Mouse (Mus musculus) left cerebral cortex, postnatal 10 days (tissue): ENCODE results near the gene Dnajb4. TPM values are rescaled to one million over a fixed set of nuclear protein-coding genes. Genes with fewer than 3 reads are reported as not detected.

ENCODE experiments used
- DNase-seq, 2 experiments: peaks; one replicate each; pipeline ENCODE4 v3.0.0; 2021 to 2022; ENCODE audit warnings: low spot score in 2 of 2, mixed read lengths in 1 of 2; ENCODE audit errors: extremely low spot score in 1 of 2
- intact Hi-C: fragments of 180-260 bp; cut with DNase I; formaldehyde crosslinking; loops from one replicate; pipeline ENCODE4 v1.15.1; 2025
- total RNA-seq, 2 experiments: library from RNA; stranded (reverse); gene quantifications; 2 replicates each; pipeline ENCODE4 v1.2.3; 2021

Gene Dnajb4
- total RNA-seq, 2 experiments from 2014 or later: 47.4 to 51.2 TPM

DNA sequence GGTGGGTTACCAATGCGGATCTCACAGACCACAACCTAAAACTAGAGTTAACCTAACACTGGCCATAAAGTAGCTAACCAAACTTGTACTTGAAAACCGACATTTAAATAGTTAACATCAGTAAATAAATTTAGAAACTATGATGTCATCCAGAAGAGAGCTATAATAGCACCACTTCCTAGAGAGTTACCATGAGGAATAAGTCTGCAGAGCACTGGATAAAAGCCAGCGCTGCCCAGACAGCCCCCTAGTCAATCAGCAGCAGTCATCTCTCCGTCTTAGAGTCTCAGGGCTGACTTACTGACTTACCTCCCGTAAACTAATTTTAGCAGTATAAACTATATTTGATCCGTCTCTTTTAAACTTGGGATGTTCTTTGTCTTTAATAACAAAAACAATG lies 24.0 kb downstream of the Dnajb4 start:
- intact Hi-C loops: no loop called here
- DNase-seq: no peak

DNA sequence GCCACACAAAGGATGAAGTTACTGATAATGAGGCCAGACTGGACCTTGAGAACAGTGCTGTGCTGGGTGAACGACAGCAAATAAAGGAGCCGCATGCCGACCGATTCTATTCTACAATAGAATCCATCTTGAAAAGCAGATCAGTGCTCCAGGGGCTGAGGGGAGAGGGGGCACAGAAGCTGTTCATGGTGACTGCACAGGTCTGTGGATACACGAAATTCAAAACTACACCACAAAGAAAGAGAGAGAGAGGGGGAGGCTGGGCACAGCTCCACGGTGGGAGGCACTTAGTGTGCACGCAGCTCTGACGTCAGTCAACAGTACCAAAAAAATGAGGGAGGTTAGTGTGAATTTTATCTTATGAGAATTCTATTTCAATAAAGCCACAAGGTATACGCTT lies 26.6 kb downstream of the Dnajb4 start:
- intact Hi-C loops: no loop called here
- no peak for DNase-seq

DNA sequence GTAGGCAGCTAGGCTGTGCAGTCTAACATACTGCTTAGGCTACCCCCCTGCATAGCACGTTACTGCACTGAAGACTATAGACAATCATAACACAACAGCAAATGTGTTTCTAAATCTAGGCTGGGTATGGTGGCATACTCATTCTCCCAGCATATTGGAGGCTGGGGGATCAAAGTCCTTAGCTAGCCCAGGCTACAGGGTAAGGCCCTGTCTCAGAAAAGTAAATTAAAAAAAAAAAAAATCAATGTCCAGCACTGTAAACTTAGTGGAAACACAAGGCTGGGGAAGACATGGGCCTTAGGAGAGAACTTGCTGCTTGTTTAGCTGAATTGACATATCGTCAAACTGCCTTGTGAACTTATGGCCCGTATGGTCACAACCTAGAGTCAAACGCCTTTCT lies 29.5 kb downstream of the Dnajb4 start:
- intact Hi-C loops: no loop called here
- no peak for DNase-seq

DNA sequence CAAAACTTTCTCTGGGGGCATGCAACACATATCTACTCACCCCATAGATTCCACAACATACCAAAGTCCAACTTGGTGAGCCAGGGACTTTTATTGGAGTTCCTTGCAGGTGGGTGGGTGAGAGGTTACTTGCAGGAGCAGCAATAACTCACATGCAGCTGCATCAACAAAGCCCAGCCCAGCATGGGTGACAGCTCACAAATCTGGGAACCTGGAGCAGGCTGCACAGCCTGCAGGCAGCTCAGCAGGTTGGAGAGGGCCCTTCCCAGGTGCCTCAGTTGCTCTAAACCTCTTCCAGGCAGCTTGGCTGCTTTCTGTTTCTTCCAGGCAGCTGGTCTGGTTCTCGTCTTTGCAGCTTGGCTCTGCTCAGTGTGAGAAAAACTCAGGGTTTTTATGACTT lies 30.8 kb downstream of the Dnajb4 start:
- intact Hi-C loops: no loop called here
- no peak for DNase-seq

DNA sequence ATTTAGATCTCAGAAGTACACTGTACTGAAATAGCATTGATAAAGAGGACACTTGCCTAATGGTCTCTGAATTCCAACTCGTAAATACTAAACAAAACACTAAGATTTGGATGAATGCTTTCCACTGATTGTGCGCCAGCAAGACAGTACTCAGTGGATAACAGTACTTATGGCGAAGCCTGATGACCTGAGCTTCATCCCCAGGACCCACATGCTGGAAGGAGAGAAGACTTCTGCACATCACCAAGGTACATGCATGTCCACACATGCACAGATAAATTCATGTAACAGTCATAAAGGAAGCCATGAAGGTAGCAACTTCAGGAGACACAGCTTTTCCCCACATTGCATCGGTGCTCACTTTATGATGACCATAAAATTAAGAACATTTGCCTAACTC lies 31.3 kb downstream of the Dnajb4 start:
- intact Hi-C loops: no loop called here
- no peak for DNase-seq

DNA sequence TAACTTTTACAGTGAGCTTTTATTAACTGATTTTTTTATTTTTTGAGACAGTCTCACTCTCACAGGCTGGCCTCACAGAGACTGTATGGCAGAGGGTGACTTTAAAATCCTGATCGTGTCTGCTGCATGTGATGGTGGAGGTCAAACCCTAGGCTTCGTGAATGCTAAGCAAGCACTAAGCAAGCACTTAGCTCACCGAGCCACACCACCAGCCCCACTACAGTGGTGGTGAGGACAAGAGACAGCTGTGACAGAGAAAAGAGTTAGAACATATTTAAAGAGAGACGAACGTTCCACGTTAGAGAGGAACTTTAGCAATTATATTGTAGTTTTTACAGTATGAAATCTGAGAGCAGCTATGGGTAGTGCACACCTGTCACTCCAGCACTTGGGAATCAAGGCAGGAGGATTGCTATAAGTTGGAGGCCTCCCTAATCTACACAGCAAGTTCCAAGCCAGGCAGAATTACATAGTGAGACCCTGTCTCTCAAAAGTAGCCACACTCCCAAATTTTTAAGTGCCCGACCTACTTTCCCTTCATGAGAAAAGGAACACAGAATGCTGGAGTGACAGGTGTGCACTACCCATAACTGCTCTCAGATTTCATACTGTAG lies 37.7 kb downstream of the Dnajb4 start:
- intact Hi-C loops: no loop called here
- DNase-seq: no peak

DNA sequence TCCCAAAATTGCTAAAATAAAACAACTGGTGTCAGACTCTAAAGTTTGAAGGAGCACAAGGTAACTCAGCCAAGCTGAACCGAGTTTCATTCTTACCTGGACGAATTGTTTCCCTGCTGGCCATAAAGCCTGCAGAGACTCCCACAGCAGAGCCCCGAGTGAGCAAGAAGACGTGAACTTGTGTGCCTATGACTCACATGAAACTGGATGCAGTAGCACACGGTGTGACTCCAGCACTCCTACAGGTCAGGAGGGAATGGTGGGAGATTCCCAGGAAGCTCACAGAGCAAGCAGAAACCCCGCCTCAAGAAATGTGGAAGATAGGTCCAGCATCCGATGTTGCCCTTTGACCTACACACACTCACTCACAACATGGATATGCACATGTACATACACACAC lies 38.2 kb downstream of the Dnajb4 start:
- intact Hi-C loops: no loop called here
- no peak for DNase-seq

DNA sequence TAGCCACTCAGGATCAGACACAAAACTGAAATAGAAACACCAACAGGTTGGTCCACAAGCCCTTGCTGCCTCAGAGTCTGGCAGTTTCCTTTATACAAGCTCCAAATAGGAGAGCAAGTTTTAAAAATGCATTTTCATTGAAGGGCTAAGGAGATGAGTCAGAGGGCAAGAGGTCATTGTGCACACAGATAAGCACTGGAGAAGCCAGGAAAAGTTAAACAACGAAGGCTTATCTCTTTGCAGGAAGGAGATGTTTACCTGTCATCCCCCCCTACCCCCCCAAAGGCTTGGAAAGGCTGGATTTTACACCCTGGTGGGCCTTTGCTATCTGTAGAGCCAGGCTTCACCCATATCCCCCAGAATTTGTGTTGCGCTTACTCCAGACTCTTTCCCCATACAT lies 38.9 kb downstream of the Dnajb4 start:
- intact Hi-C loops: no loop called here
- DNase-seq: no peak

DNA sequence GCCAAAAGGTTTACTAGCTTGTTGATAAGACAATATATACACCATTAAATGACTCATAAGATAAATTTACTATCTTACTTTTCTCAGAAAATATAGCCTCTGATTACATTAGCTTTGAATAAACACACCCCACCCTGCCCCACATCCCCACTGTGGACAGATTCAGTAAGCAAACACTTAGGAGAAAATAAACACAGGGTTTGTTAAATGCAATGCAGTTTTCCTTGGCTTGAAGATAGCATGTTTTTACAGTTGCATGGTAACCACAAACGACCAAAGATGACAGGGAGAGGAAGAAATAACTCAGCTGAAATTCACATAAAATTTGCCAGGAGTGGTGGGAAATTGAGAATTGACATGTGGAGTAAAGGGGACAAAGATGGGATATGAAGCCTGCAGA lies 39.7 kb downstream of the Dnajb4 start:
- intact Hi-C loops: no loop called here
- DNase-seq: no peak

DNA sequence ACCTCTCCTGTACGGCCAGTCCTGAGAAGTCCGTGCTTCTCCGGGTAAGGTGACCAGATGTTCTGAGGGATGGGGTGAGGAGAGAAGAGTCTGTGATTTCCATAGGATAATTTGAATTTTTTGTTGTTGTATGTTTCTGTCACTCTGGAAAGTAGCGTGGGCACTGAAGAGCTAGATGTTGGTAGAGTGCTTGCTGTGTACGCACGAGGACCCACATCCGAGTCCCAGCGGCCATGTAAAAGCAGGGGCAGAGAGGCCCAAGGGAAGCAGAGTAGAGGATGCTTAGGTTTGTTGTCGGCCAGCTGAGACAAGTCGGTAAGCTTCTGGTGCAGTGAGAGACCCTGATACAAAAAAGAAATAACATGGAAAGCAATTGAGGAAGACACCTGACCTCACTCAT lies 42.1 kb downstream of the Dnajb4 start:
- intact Hi-C loops: no loop called here
- no peak for DNase-seq

DNA sequence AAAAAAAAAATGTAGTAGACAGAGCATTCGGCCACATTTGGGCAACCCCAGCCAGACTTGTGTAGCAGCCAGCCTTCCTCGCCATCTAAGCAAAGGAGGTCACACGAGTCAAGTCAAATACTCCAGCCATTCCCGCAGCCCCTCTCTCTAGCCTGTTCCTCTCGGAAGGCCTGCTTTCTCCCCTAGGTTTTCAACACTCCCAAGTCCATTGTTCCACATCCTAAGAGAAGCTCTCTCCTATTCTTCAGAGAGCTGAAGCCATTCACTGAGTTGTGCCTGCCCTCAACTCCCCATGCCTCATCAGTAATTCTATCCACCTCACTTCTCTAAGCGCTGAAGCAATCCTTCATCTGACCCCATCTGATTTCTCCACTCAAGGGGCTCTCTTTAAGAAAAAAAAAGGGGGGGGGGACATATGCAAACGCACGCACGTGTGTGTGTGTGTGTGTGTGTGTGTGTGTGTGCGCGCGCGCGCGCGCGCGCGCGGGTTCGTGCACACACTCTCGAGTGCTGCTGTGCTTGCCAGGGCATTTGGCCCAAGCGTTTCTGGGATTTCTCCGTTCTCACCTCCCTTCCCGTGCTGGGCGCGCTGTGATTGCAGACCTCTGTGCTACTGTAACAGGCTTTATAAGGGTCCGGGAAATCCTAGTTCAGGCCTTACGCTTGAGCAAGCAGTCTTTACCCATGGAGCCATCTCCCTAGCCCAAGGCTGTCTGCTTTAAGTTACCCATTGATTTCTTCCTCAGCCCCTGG lies 43.2 kb downstream of the Dnajb4 start:
- no peak for DNase-seq
- intact Hi-C loops: no loop called here

DNA sequence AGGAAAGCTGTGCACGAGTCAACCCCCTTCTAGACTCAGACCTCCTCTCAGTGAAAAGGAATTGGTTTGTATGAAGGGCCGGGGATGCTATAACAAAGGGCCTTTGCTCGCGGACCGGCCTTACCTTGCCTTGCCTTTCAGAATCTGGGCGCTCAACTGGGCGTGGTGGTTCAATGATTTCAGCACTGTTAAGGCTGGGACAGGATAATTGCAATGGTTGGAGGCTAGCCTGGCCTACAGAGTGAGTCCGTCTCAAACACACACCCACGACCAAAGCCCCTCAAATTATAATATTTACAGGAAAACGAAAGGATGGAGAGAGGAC lies 44.0 kb downstream of the Dnajb4 start, which contains the start of gene Gipc2:
Gene Gipc2, minus strand, starts transcription at position 132 of the 325 bp plus-strand sequence.
- DNase-seq: no peak
- intact Hi-C loops: no loop called here

DNA sequence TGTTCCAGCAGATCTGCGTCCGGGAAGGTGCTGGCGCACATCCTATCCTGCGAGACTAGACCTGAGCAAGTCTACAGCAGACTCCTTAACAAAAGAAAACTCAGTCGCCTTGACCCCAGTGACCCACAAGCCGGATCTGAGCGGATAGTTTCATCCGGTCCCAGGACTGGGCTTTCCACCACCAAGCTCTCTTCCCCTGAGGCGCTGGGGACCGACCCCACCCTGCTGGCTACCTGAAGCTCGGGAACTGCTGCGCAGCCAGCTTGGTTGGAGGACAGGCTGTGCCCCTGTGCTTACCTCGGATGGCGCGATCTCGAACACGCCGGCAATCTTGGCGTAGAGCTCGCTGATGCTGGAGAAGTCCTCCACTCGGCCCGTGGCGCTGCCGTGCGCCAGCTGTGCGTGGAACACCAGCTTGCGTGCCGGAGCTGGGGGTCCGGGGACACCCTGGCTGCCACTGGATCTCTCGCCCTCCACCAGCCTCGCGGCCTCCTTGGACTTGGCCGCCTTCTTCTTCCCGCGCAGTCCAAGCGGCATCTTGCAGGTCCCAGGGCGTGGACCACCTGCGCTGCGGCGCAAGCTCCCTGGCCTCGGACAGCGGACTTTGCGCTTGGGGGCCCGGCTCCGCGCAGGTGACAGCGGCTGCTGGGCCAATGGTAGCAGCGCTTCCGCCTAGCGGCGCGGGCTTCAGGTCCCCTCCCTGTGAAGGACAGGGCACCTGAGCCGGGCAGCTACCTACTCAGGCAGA lies 44.6 kb downstream of the Dnajb4 start:
- peak in 1 of 2 experiments; percentile 53 for DNase-seq

DNA sequence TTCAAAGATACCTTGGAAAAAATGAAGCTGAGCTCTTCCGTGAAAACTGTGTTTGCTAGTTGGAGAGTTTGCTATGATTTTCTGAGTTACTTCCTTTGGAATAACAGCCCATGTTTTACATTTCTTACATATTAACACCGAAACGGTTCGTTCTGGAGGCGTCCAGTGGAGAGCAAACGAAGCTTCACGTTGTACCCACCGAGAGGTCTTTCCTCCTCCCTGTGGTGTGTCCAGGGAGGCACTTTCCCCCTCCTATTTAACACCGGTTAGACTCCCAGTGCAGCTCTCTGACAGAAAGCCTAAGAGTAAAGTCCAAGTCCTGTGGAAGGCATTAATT lies 45.1 kb downstream of the Dnajb4 start:
- DNase-seq: no peak
- intact Hi-C loops: no loop called here

More for the DNA sequence above, 44.6 kb downstream of the Dnajb4 start:
- intact Hi-C loops: no loop called here

DNA sequence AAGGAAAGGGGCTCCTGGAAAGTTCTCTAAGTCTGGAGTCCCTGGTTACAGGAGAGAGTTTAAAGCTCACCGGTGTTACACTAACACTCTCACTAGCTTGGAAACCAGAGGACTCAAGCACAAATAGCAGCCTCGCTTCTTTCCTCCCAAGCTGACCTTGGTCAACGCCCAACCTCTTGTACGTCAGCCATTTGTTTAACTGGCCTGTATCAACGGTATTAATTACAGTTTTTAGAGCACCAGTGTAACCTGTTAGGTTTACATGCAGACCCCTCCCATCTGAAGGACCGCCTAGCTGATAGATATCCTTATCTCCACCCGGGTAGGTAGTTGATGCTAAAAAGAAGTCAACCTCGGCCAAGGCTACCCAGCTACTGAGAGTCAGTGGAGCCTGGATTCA lies 46.8 kb downstream of the Dnajb4 start:
- intact Hi-C loops: no loop called here

DNA sequence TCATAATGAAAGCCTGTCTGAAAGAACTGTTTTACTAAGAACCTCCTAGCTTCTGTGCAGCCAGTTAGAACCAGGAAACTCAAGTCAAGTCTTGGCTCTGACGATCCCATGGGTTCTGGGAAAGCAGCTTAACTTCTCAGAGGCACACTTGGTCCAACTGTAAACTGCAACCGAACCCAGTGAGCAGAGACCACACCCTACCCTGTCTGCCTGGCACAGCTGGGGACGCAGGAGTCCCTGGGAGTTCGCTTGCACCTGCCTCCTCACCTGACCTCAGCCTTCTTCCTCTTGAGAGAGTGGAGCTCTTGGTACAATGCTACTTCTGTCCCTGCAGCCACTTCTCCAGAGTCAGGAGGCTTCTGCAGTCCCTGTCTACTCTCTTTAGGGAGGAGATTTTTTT lies 49.5 kb downstream of the Dnajb4 start:
- DNase-seq: no peak
- intact Hi-C loops: no loop called here

More for the DNA sequence above, 46.8 kb downstream of the Dnajb4 start:
- no peak for DNase-seq

DNA sequence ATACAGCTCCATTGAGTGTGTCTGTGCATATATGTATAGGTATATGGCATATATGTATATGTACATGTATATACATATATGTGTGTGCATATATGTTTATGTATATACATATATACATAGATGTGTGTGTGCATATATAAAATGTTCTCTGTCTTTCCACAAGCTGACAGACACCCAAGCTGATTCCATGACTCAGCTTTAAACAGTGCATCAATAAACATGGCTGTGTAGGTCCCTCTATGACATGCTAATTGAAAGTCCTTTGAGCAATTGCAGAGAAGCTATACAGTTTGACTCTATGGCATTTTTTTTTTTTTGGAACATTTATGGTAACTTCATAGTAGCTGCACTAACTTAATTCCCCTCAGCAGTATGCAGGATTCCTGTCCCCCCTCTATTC lies 50.8 kb downstream of the Dnajb4 start:
- DNase-seq: no peak
- intact Hi-C loops: no loop called here

DNA sequence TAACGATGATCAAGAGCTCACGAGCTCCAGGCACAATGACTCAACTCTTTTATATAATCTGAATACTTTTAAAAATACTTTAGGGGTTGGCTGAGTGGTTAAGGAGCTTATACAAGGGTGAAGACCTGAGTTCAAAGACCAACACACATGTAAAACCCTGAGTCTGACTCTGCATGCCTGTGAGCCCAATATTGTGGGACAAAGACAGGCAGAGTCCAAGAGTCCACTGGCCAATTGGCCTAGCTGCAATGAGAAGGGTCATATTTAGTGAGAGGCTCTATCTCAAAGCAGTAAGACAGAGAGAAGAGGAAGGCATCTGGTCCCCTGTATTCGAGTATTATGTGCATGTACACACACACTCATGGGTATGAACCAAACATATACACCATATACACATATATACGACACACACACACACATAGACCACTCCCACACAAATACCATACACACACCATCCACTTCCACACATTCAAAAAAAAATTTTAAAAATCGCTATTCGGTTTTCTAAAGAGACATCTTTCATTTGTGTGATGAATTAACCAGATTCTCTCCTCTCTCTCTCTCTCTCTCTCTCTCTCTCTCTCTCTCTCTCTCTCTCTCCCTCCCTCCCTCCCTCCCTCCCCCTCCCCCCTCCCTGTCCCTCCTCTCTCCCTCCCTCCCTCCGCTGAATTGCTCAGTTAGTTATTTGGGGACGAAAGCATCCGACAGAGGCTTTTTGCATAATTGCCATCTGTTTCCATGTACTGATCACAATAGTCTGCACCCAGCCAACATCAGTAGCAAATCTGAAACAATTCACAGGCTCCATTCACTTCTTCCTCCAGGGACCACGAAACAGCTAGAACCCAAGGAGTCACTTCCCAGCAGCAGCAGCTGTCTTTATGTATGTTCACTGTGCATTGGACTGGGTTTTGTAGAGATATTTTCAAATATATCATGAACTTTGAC lies 51.5 kb downstream of the Dnajb4 start:
- DNase-seq: peak in 1 of 2 experiments; percentile 23
- intact Hi-C loops: no loop called here

DNA sequence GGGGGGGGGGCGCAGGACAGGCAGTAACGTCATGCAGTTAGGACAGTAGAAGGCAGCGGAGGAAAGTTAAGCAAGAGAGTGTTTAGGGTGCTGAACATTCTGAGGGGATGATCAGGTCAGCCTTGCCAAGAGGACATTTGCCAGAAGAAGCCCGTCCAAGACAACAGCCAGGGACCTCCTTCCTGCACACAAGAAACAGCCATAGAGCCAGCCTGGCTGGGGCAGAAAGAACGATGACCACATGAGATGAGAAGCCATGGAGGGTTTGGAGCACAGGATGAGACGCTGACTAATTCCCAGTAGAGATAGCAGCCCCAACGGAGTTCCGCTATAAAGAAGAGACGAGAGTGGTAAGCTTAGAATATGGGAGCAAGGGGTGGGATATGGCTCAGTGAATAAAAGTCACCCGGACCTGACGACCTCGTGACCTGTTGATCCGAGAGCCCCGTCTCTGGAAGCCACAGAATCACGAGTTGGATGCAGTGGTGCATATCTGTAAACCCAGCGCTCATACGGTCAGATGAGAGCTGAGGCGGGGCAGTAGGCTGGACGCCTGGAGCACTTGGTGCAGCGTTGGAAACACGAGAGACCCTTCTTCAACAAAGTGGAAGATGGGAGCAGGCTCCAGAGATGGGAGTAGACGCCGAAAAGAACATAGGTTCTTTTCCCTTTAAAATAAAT lies 53.1 kb downstream of the Dnajb4 start:
- DNase-seq: no peak
- intact Hi-C loops: no loop called here
